Mouse (Mus musculus): ENCODE data around the gene Psmd10. TPM values are rescaled to one million over a fixed set of nuclear protein-coding genes. Genes with fewer than 3 reads are reported as not detected.

Gene Psmd10
- total RNA-seq (2021) = 10 to 100 TPM; 13.8 to 14.8 TPM
- long read RNA-seq, experiment 1, transcript Psmd10-201 (5 exons, 1,430 nt) = major isoform, 10 of 11 reads
- long read RNA-seq, experiment 1, partial matches to known transcripts = 1 of 11 reads
- long read RNA-seq, experiment 1, other reads (novel, unspliced or antisense) = 0 of 11 reads
- long read RNA-seq, experiment 2, transcript Psmd10-201 (5 exons, 1,430 nt) = major isoform, 7 of 9 reads
- long read RNA-seq, experiment 2, partial matches to known transcripts = 0 of 9 reads
- long read RNA-seq, experiment 2, other reads (novel, unspliced or antisense) = 0 of 9 reads

- peak; percentile 93 to 96 for DNase-seq
Measured at GRCm38 (mm10) chrX:140956272-140956940, at the start of gene Psmd10, which contains the start of gene Atg4a. TSS of gene Psmd10 (minus strand) at chrX:140956728. TSS of gene Atg4a (plus strand) at chrX:140956907.

GRCm38 (mm10) chrX:140998885-140999284 lies 42.4 kb upstream of the Psmd10 start:
- no peak for DNase-seq

- DNase-seq = no peak
Measured at GRCm38 (mm10) chrX:140997912-140998545, 41.5 kb upstream of the Psmd10 start.

- no peak for DNase-seq
Measured at GRCm38 (mm10) chrX:140996909-140997516, 40.5 kb upstream of the Psmd10 start.

- no peak for DNase-seq
Measured at GRCm38 (mm10) chrX:140985256-140985655, 28.7 kb upstream of the Psmd10 start.

GRCm38 (mm10) chrX:140984795-140985194 lies 28.3 kb upstream of the Psmd10 start:
- DNase-seq = no peak

GRCm38 (mm10) chrX:140983206-140983960 lies 26.9 kb upstream of the Psmd10 start:
- peak in 1 of 2 experiments; percentile 13 for DNase-seq

- DNase-seq = peak in 1 of 2 experiments; percentile 13
Measured at GRCm38 (mm10) chrX:140980163-140980562, 23.6 kb upstream of the Psmd10 start.

GRCm38 (mm10) chrX:140979546-140979945 lies 23.0 kb upstream of the Psmd10 start:
- DNase-seq = peak; percentile 48 to 69

GRCm38 (mm10) chrX:140978943-140979342 lies 22.4 kb upstream of the Psmd10 start:
- DNase-seq = no peak

- DNase-seq = no peak
Measured at GRCm38 (mm10) chrX:140956959-140957358, 431 bp upstream of the Psmd10 start.

GRCm38 (mm10) chrX:140953618-140954017 lies 2.9 kb downstream of the Psmd10 start:
- DNase-seq = no peak

- no peak for DNase-seq
Measured at GRCm38 (mm10) chrX:140936271-140936670, 20.3 kb downstream of the Psmd10 start.

- no peak for DNase-seq
Measured at GRCm38 (mm10) chrX:140933263-140933662, 23.3 kb downstream of the Psmd10 start.

- DNase-seq = peak in 1 of 2 experiments; percentile 5
Measured at GRCm38 (mm10) chrX:140932066-140932465, 24.5 kb downstream of the Psmd10 start.

- peak in 1 of 2 experiments; percentile 3 for DNase-seq
Measured at GRCm38 (mm10) chrX:140921321-140921720, 35.2 kb downstream of the Psmd10 start.

- DNase-seq = no peak
Measured at GRCm38 (mm10) chrX:140907360-140907759, 49.2 kb downstream of the Psmd10 start, which contains the start of gene Vsig1. TSS of gene Vsig1 (plus strand) at chrX:140907608.

- DNase-seq = no peak
Measured at GRCm38 (mm10) chrX:140903487-140903886, 53.0 kb downstream of the Psmd10 start.
